Comparison of ENCODE assay signal across 25 mouse cellular contexts in the genomic region with DNA sequence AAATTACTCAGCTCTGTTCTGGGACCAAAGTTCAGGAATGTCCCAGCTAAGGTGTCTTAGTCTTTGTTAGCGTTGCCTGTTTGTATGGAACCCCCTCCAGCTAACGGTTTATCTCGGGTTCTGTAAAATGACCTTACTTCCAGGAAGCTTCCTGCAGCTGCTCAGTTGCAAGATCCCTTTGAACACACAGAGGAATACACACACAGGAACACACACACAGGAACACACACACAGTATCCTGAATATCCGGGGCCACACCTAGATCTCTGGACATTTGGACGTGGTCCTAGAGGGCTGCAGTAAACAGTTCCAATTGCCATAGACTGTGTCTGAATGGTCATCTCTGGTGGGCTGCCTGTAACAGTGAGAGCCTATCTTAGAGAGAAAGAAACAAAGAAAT. TPM values are rescaled to one million over a fixed set of nuclear protein-coding genes. Genes with fewer than 3 reads are reported as not detected.
DNase-seq lines count a peak whose midpoint lies in the region; ATAC-seq and TF ChIP-seq lines count a peak whose summit lies in the region.
"Had no signal": no experiment of that assay in that cellular context is flagged by ENCODE, and none has a peak within 500 bp of the region (broad histone marks: within the 10 kb centered on the region; RNA-seq: fewer than 3 reads in every experiment).

No protein-coding gene starts in this region.

- no peak for TF ChIP-seq CTCF in kidney, adult 2 months (conservative IDR thresholded peaks at IDR 0.05; ENCODE audit: insufficient read depth, insufficient read length, low read depth, low read length)

- no peaks in the 10 kb centered on the region for H3K27me3 ChIP-seq in heart, embryonic 11.5 days (ENCODE audit: control insufficient read depth, insufficient read depth, low read length)
- no peaks in the 10 kb centered on the region for H3K27me3 ChIP-seq in kidney, adult 2 months (replicated peaks; ENCODE audit: control insufficient read depth, insufficient read depth, low read length)
- H3K27me3 ChIP-seq in kidney, embryonic 14.5 days (ENCODE audit: control insufficient read depth, insufficient read depth, low read length) = no peaks in the 10 kb centered on the region

- H3K9ac ChIP-seq in heart, embryonic 11.5 days (ENCODE audit: low read depth, low read length) = no peak overlapping the region
- no peak overlapping the region for H3K9ac ChIP-seq in kidney, embryonic 14.5 days (ENCODE audit: low read depth, low read length)
- H3K9ac ChIP-seq: embryonic facial prominence, embryonic 15.5 days; limb, embryonic 12.5 days; liver, embryonic 13.5 days had no signal

- H3K4me1 ChIP-seq in heart, embryonic 11.5 days (ENCODE audit: control insufficient read depth, insufficient read depth, low read length) = 0 out of 2 replicates have a peak, but pooled peaks cover 2% of the 10 kb centered on the region
- H3K4me1 ChIP-seq in kidney, adult 2 months (ENCODE audit: control insufficient read depth, insufficient read depth, low read length) = 0 out of 2 replicates have a peak, but pooled peaks cover 3% of the 10 kb centered on the region
- no peaks in the 10 kb centered on the region for H3K4me1 ChIP-seq in kidney, embryonic 14.5 days (ENCODE audit: control insufficient read depth, insufficient read depth, low read length)
- H3K4me1 ChIP-seq: limb, embryonic 12.5 days had no signal

- H3K36me3 ChIP-seq in heart, embryonic 11.5 days (ENCODE audit: control insufficient read depth, insufficient read depth, low read length) = no peaks in the 10 kb centered on the region
- no peaks in the 10 kb centered on the region for H3K36me3 ChIP-seq in kidney, adult 2 months (ENCODE audit: control insufficient read depth, insufficient read depth, low read length)
- no peaks in the 10 kb centered on the region for H3K36me3 ChIP-seq in kidney, embryonic 14.5 days (ENCODE audit: control insufficient read depth, insufficient read depth, low read length)
- H3K36me3 ChIP-seq: embryonic facial prominence, embryonic 15.5 days; limb, embryonic 12.5 days; liver, embryonic 13.5 days had no signal

- ATAC-seq in heart, embryonic 11.5 days (replicated peaks; ENCODE audit: insufficient number of reproducible peaks, low FRiP score, low TSS enrichment) = no peak
- ATAC-seq in kidney, embryonic 14.5 days (ENCODE audit: low FRiP score, low TSS enrichment) = no peak
- ATAC-seq: forebrain, embryonic 16.5 days had no signal

- peak; percentile 48 to 79 for DNase-seq in heart, adult 18-20 months
- peak; percentile 72 for DNase-seq in kidney, adult 2 months
- peak; percentile 24 to 37 for DNase-seq in heart, postnatal 10 days
- DNase-seq in kidney, postnatal 36 days = peak; percentile 48 to 71
- DNase-seq in ovary, postnatal 36 days (ENCODE audit: low spot score) = no peak
- no peak for DNase-seq in left cerebral cortex, adult 11 months (ENCODE audit: low spot score)
- DNase-seq: adrenal gland, postnatal 25 days; cerebellum, adult 18-20 months; cerebellum, postnatal 25 days; layer of hippocampus, adult 9-11 months; liver, embryonic 13.5 days; right cerebral cortex, postnatal 4 days; thymus, adult 2 months had no signal

- H3K9me3 ChIP-seq in heart, embryonic 11.5 days (replicated peaks; ENCODE audit: control insufficient read depth, low read length) = no peaks in the 10 kb centered on the region
- H3K9me3 ChIP-seq in kidney, embryonic 14.5 days (ENCODE audit: control insufficient read depth, low read length) = no peaks in the 10 kb centered on the region
- H3K9me3 ChIP-seq: embryonic facial prominence, embryonic 15.5 days; limb, embryonic 12.5 days; liver, embryonic 13.5 days had no signal

- H3K4me3 ChIP-seq in heart, embryonic 11.5 days (ENCODE audit: low read depth, low read length) = no peak overlapping the region
- no peak overlapping the region for H3K4me3 ChIP-seq in kidney, adult 2 months (ENCODE audit: insufficient read depth, low read depth, low read length)
- H3K4me3 ChIP-seq in kidney, embryonic 14.5 days (ENCODE audit: low read length) = no peak overlapping the region
- H3K4me3 ChIP-seq: embryonic facial prominence, embryonic 15.5 days; limb, embryonic 12.5 days; liver, embryonic 13.5 days had no signal

- 76% methylated on average over 5 of the region's 5 CpGs for WGBS in heart, embryonic 11.5 days (ENCODE audit: insufficient replicate concordance)
- WGBS in kidney, adult 2 months = 68% methylated on average over 5 of the region's 5 CpGs
- 76% methylated on average over 5 of the region's 5 CpGs for WGBS in kidney, embryonic 14.5 days

- intact Hi-C loops in heart, postnatal 10 days (cut with DNase I) = no loop called here

- no peak overlapping the region for H3K4me2 ChIP-seq in heart, embryonic 11.5 days
- no peak overlapping the region for H3K4me2 ChIP-seq in kidney, embryonic 14.5 days (replicated peaks; ENCODE audit: low read depth, low read length)
- H3K4me2 ChIP-seq: embryonic facial prominence, embryonic 15.5 days; limb, embryonic 12.5 days; liver, embryonic 13.5 days; midbrain, embryonic 11.5 days had no signal

- no peak for TF ChIP-seq POLR2A in kidney, adult 2 months (IDR thresholded peaks at IDR 0.05; ENCODE audit: low read depth, low read length)

- H3K27ac ChIP-seq in heart, embryonic 11.5 days (ENCODE audit: low read depth, low read length) = no peak overlapping the region
- H3K27ac ChIP-seq in kidney, adult 2 months (ENCODE audit: insufficient read depth, low read depth, low read length) = peak overlapping the region; percentile 46
- no peak overlapping the region for H3K27ac ChIP-seq in kidney, embryonic 14.5 days (ENCODE audit: low read depth, low read length)
- H3K27ac ChIP-seq: embryonic facial prominence, embryonic 15.5 days; kidney, postnatal 0 days; limb, embryonic 12.5 days; liver, embryonic 13.5 days had no signal

RNA-seq across cellular contexts. Expression of a gene that starts 3.6 kb away (rescaled TPM):
- not detected for total RNA-seq in heart, adult 18-20 months (2021)
- polyA plus RNA-seq in heart, embryonic 11.5 days (2014; fragmentation: Nextera tagmentation; extraction: Ambion mirVana) = not detected in 2 replicates
- 0.33 and 0.41 TPM in 2 replicates for polyA plus RNA-seq in kidney, adult 2 months (2012; rRNA removed)
- polyA plus RNA-seq in kidney, embryonic 14.5 days (2014; fragmentation: Nextera tagmentation; extraction: Ambion mirVana) = not detected in 2 replicates
- not detected for total RNA-seq in heart, postnatal 10 days (2021)
- total RNA-seq: adrenal gland, postnatal 25 days; gastrocnemius, adult 18-20 months; granulocyte monocyte progenitor cell, adult 5-6 weeks had no signal
- polyA plus RNA-seq: embryonic facial prominence, embryonic 15.5 days; forebrain, embryonic 16.5 days; hindbrain, embryonic 11.5 days; kidney, postnatal 0 days; limb, embryonic 12.5 days; liver, embryonic 13.5 days; lung, embryonic 16.5 days; midbrain, embryonic 11.5 days; neural tube, embryonic 11.5 days had no signal

RNA-seq across cellular contexts. Expression of a gene that starts 6.6 kb away (rescaled TPM):
- total RNA-seq in heart, adult 18-20 months (2021) = 1 to 10 TPM; 2.6 to 3.4 TPM
- 5.6 and 6.9 TPM in 2 replicates for polyA plus RNA-seq in heart, embryonic 11.5 days (2014; fragmentation: Nextera tagmentation; extraction: Ambion mirVana)
- 10.1 and 12.9 TPM in 2 replicates for polyA plus RNA-seq in kidney, adult 2 months (2012; rRNA removed)
- 14.1 TPM in 2 replicates for polyA plus RNA-seq in kidney, embryonic 14.5 days (2014; fragmentation: Nextera tagmentation; extraction: Ambion mirVana)
- total RNA-seq in heart, postnatal 10 days (2021) = 1 to 10 TPM; 4.2 to 6.1 TPM

RNA-seq across cellular contexts. Expression of a gene that starts 26.1 kb away (rescaled TPM):
- 10 to 100 TPM; 15.4 to 24.2 TPM for total RNA-seq in heart, adult 18-20 months (2021)
- polyA plus RNA-seq in heart, embryonic 11.5 days (2014; fragmentation: Nextera tagmentation; extraction: Ambion mirVana) = 0.20 and 0.23 TPM in 2 replicates
- polyA plus RNA-seq in kidney, adult 2 months (2012; rRNA removed) = 54.7 and 66.4 TPM in 2 replicates
- 1.5 and 5.9 TPM in 2 replicates for polyA plus RNA-seq in kidney, embryonic 14.5 days (2014; fragmentation: Nextera tagmentation; extraction: Ambion mirVana)
- 10 to 100 TPM; 18.6 to 22.7 TPM for total RNA-seq in heart, postnatal 10 days (2021)
- total RNA-seq: granulocyte monocyte progenitor cell, adult 5-6 weeks had no signal

RNA-seq across cellular contexts. Expression of a gene that starts 51.1 kb away (rescaled TPM):
- total RNA-seq in heart, adult 18-20 months (2021) = 10 to 100 TPM; 13.3 to 20.8 TPM
- polyA plus RNA-seq in heart, embryonic 11.5 days (2014; fragmentation: Nextera tagmentation; extraction: Ambion mirVana) = 22.6 and 26.0 TPM in 2 replicates
- polyA plus RNA-seq in kidney, adult 2 months (2012; rRNA removed) = 9.5 and 17.1 TPM in 2 replicates
- polyA plus RNA-seq in kidney, embryonic 14.5 days (2014; fragmentation: Nextera tagmentation; extraction: Ambion mirVana) = 54.5 and 70.3 TPM in 2 replicates
- 10 to 100 TPM; 15.3 to 18.8 TPM for total RNA-seq in heart, postnatal 10 days (2021)

RNA-seq across cellular contexts. Expression of a gene that starts 56.3 kb away (rescaled TPM):
- 1 to 10 TPM; 6.6 to 8.4 TPM for total RNA-seq in heart, adult 18-20 months (2021)
- 17.5 and 21.2 TPM in 2 replicates for polyA plus RNA-seq in heart, embryonic 11.5 days (2014; fragmentation: Nextera tagmentation; extraction: Ambion mirVana)
- polyA plus RNA-seq in kidney, adult 2 months (2012; rRNA removed) = 34.9 and 39.8 TPM in 2 replicates
- 25.0 and 32.3 TPM in 2 replicates for polyA plus RNA-seq in kidney, embryonic 14.5 days (2014; fragmentation: Nextera tagmentation; extraction: Ambion mirVana)
- 10 to 100 TPM; 12.8 to 14.9 TPM for total RNA-seq in heart, postnatal 10 days (2021)

Comparison
In these comparisons a context has a peak if more than half of its experiments do, and no peak if none do; other contexts are left out.
1. DNase-seq: peak in heart, adult 18-20 months (2 of 2), kidney, adult 2 months (single experiment), heart, postnatal 10 days (2 of 2) and kidney, postnatal 36 days (2 of 2); none in ovary, postnatal 36 days (single experiment) and left cerebral cortex, adult 11 months (single experiment).